ENCODE assay signal across 27 mouse cellular contexts in the genomic region with DNA sequence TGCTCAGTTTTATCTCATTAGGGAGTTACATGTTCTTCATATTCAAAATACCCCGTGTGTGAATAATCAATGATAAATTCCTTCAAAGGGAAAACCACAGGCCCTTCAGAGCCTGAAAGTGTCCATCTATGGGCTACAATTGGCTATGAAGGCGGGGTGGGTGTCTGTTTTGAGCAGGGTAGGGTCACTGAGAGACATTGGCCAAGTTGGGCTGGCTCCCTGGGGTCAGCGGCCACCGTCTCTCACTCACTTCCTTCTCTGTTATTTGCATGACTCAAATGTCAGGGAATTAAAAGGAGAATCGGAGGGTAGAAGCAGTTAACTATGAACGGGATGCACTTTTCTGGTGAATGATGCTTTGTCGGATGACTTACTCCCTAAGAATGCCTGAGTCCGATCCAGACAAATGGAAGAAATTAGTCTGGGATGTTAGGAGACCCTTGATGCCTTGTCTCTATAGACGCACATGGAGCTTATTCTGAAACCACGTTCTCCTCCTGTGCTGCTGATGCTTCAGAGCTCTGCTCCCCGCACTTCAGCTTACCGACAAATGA. TPM values are rescaled to one million over a fixed set of nuclear protein-coding genes. Genes with fewer than 3 reads are reported as not detected.
A peak's percentile ranks its signal among the peaks of the same experiment; 100 is the strongest.
DNase-seq lines count a peak whose midpoint lies in the region; TF ChIP-seq lines count a peak whose summit lies in the region.
"Had no signal": no experiment of that assay in that cellular context is flagged by ENCODE, and none has a peak within 500 bp of the region (broad histone marks: within the 10 kb centered on the region; RNA-seq: fewer than 3 reads in every experiment).

No protein-coding gene starts in this region.

- no peaks in the 10 kb centered on the region for H3K79me2 ChIP-seq in macrophage (ENCODE audit: inconsistent target)

- H3K36me3 ChIP-seq in macrophage (ENCODE audit: inconsistent target): no peaks in the 10 kb centered on the region
- H3K36me3 ChIP-seq: embryonic facial prominence, embryonic 12.5 days; heart, embryonic 13.5 days; hindbrain, embryonic 10.5 days; hindbrain, embryonic 15.5 days; liver, embryonic 15.5 days; lung, embryonic 15.5 days; neural tube, embryonic 12.5 days had no signal

- 94% methylated on average over 12 of the region's 12 CpGs for WGBS in macrophage (ENCODE audit: missing documents)

- DNase-seq in gastrocnemius, adult 2 months: no peak
- DNase-seq in gastrocnemius, postnatal 36 days: no peak
- DNase-seq in 3134 (ENCODE audit: extremely low read depth, insufficient read length, low spot score) (peak; percentile 38), NIH3T3 (ENCODE audit: low read depth) (peak; percentile 86)
- DNase-seq in frontal cortex, postnatal 36 days (ENCODE audit: low spot score in 2 of 2): no peak
- DNase-seq in retina, postnatal 1 day: no peak
- DNase-seq: cerebellum, adult 11 months; cerebellum, adult 9-10 months; cerebellum, postnatal 36 days; forebrain, postnatal 0 days; gastrocnemius, postnatal 14 days; heart, adult 18-20 months; heart, postnatal 10 days; kidney, adult 11 months; kidney, postnatal 25 days; liver; right cerebral cortex, postnatal 14 days; thymus, postnatal 25 days had no signal

- no peak overlapping the region for H3K4me3 ChIP-seq in gastrocnemius, adult 2 months
- no peak overlapping the region for H3K4me3 ChIP-seq in macrophage (ENCODE audit: inconsistent target)
- H3K4me3 ChIP-seq: embryonic facial prominence, embryonic 12.5 days; erythroblast, embryonic 14.5 days; heart, embryonic 13.5 days; hindbrain, embryonic 10.5 days; hindbrain, embryonic 15.5 days; liver, embryonic 15.5 days; lung, embryonic 15.5 days; neural tube, embryonic 12.5 days had no signal

- TF ChIP-seq CTCF in gastrocnemius, adult 2 months (IDR thresholded peaks at IDR 0.05): no peak

- peak overlapping the region; percentile 31; the same call in 1 of the 2 replicates for H3K27ac ChIP-seq in gastrocnemius, adult 2 months
- H3K27ac ChIP-seq in macrophage: peak overlapping the region; percentile 100
- H3K27ac ChIP-seq: embryonic facial prominence, embryonic 12.5 days; heart, embryonic 13.5 days; hindbrain, embryonic 10.5 days; hindbrain, embryonic 15.5 days; liver, embryonic 15.5 days; lung, embryonic 15.5 days; neural tube, embryonic 12.5 days had no signal

- intact Hi-C loops in gastrocnemius, adult 2 months (cut with DNase I): no loop called here
- intact Hi-C loops in gastrocnemius, postnatal 36 days (cut with DNase I): no loop called here

RNA-seq across cellular contexts. Expression of a gene that starts 45.7 kb away (rescaled TPM):
- total RNA-seq in gastrocnemius, adult 2 months (2021): 10 to 100 TPM in 1 of 2 experiments, 1 to 10 TPM in 1; 7.8 to 13.7 TPM
- total RNA-seq in gastrocnemius, postnatal 36 days (2021): 10 to 100 TPM in 1 of 2 experiments, 1 to 10 TPM in 1; 7.2 to 12.0 TPM
- total RNA-seq in macrophage (2018; cell fraction: chromatin; rRNA removed): 100 to 1,000 TPM in 20 of 26 experiments, 10 to 100 TPM in 6; 43.4 to 244 (median 138) TPM
- 100 to 1,000 TPM; 176 to 352 (median 243) TPM for total RNA-seq in macrophage (2018; cell fraction: cytosol; rRNA removed)
- total RNA-seq in macrophage (2018; cell fraction: nucleus; rRNA removed): 100 to 1,000 TPM; 107 to 327 (median 236) TPM
- 161 to 284 TPM (median 167 TPM) in 3 replicates for polyA plus RNA-seq in macrophage (2018)

Comparison
In these comparisons a context has a peak if more than half of its experiments do, and no peak if none do; other contexts are left out.
1. DNase-seq: peak in 3134 (single experiment) and NIH3T3 (single experiment); none in gastrocnemius, adult 2 months (single experiment), gastrocnemius, postnatal 36 days (0 of 2), frontal cortex, postnatal 36 days (0 of 2) and retina, postnatal 1 day (single experiment).